Mouse (Mus musculus) monocyte, adult 5-6 weeks (primary cell): ENCODE measurements at regions not wholly inside any gene's neighbourhood (a gene's known extent, or its start where the extent isn't known, plus 50 kb on each side); places are given as distances from the start of the nearest gene placed in this dataset.
A peak's percentile ranks its signal among the peaks of the same experiment; 100 is the strongest.

Experiments
- ATAC-seq: fragments of 153-309, 156-312 bp; replicated peaks from 2 replicates; pipeline ENCODE4 v1.8.0; 2017; ENCODE audit warnings: mild to moderate bottlenecking; ENCODE audit not compliant: low TSS enrichment, insufficient number of reproducible peaks, severe bottlenecking, poor library complexity, low FRiP score

DNA sequence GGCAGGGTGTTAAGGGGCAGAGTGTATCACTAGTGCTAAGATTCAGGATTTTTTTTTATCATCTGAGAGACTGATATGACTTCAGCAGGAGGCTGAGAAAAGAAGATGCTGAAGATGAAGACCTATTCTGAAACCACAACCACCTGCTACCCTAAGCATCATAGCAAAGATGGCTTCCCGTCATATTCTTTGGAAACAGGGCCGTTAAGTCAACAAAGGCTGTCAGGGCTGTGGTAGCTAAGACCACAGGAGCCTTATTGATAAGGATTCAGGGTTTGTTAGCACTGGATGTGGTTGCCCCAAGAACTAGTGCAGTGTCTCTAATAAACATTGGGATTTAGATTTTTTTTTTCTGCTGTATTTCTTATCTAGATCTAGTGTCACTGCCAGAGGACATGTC is 56.7 kb upstream of the Rasgrp1 start:
- ATAC-seq: no peak

DNA sequence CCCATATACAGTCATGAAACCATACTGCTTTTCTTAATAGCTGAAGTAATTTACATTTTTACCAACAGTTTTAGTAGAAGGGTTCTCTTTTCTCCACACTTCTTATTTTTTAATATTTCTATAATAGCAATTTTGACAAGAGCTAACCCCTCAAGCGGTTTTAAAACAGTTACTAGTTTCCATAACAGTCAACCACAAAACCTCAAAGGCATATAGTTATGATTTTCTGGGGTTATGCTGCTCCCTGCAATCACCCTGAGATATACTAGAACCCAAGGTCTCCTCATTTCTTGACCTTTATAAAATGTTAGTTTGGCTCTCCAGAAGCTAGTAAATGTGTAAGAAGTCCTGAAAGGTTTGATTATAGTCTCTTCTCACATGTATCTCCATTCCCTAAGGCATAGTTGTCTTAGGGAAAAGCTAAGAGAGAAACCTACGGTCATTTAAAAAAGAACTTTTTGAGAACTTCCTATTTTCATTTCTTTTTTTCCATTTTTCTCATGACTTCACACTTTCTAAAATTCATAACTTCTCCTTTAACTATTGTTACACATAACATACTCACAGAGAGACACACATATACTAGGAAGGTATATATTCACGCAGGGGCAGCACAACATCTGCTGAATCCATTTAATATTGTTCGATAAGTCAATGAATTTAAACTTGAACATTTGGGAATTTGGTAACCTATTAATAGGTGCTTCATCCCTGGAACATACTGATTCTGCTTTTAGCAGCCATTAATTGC is 60.8 kb upstream of the Rasgrp1 start:
- 0 out of 2 replicates have a peak, but pooled peaks have one; percentile 36 for ATAC-seq

- peak; percentile 90 for ATAC-seq
These were observed 62.7 kb upstream of the Rasgrp1 start for GRCm38 (mm10) chr2:117405453-117405852.

GRCm38 (mm10) chr2:117408241-117408640 is 65.4 kb upstream of the Rasgrp1 start:
- no peak for ATAC-seq

DNA sequence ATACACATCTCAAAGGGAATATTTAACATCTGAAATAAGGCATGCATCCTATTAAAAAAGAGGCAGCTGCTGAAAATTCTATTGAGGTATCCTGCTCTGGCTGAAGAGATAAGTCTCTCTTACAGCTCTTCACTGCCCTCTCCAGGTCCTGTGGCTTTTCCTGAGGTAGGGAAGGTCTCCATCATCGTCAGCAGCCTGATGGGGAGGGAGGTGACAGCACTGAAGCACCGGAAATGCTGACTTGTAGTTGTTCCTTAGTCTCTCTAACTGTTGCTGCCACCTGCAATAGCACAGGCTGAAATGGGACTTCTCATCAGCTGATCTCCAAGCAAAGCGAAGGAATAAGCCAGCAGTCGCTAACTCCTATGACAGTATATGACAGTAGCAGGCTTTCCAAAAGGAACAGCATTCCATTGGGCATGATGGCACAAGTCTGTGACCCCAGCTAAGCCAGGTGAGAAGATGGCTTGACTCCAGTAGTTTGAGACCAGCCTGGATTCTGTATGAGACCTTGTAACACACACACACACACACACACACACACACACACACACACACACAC is 69.3 kb upstream of the Rasgrp1 start:
- no peak for ATAC-seq

- ATAC-seq: 0 out of 2 replicates have a peak, but pooled peaks have one; percentile 27
These were observed 74.6 kb upstream of the Rasgrp1 start for GRCm38 (mm10) chr2:117417229-117417970.

DNA sequence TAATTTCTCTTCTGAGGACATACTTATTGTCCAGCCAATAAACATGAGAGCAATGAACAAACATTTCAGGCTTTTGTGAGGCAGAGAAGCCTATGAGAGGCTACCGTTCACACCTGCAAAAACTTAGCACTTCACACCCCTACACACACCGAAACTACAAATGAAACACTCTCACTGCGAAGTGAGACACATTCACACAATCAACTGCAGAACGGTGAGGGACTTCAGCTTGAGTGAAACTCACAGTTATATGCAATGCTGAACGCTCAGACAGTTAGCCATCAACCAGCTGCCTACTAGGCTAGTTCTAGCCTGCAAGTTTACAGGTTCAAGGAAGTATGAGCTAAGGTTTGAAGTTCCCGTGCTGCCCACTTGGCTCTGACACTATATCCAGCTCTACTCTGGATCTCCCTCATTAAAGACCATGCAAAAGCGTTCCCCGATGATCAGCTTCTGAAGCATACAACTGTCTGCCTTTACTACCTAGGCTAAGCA is 75.4 kb upstream of the Rasgrp1 start:
- ATAC-seq: peak; percentile 31; the same call in 1 of the 2 replicates

DNA sequence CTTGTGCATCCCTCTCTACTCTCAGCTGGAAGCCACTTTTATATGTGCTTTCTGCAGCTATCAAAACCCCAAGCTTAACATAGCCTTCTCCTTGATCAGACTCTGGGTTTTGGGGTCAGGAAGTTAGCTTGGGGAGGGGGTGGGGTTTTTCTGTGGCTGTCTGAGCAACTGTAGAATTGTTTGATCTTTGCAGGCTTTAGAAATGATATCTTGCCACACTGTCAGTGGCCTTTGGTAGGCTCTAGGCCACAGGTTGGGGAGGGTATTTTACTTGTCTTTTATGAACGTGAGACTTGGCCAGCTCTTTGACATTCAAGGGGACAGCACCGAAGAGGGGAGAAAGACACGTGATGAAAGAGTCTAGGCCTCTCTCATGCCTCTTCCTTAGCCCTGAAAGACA is 75.9 kb upstream of the Rasgrp1 start:
- ATAC-seq: no peak

- no peak for ATAC-seq
These were observed 78.6 kb upstream of the Rasgrp1 start for GRCm38 (mm10) chr2:117421376-117421775.

DNA sequence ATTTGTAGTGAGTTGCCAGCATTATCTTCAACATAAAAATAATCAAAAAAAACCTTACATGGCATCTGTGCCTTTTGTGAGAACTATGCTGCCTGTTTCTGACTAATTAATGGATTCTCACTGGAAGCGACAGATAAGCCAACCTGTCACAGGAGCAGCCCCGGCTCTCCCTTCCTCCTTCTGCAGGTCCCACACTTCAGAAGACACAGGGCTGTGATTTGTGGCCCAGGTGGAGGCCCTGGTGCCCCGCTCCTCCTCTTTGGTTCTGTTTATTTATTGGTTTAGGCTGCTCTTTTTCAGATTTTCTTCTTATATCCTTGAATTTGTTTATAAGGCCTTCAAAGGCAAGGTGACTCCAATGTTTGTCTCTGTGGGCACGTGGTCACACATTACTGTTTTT is 80.0 kb upstream of the Rasgrp1 start:
- no peak for ATAC-seq

DNA sequence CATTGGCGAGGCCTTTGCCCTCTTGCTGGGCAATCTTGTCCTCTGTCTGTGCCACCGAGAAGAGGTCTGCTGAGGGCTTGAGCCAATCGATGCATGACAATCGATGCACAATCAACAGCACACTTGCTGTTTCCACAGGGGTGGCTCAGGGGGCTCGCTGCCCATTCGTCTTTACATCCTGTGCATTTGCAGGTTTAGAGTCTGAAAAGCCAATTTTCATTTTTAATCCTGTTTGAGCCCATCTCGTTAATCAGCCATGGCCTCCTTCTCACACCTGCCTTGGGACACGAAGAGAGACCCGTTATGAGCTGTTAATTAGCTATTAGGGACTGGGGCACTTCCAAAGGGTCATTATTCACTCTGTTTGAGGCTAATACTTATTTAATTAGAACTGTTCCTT is 86.4 kb upstream of the Rasgrp1 start:
- ATAC-seq: no peak

DNA sequence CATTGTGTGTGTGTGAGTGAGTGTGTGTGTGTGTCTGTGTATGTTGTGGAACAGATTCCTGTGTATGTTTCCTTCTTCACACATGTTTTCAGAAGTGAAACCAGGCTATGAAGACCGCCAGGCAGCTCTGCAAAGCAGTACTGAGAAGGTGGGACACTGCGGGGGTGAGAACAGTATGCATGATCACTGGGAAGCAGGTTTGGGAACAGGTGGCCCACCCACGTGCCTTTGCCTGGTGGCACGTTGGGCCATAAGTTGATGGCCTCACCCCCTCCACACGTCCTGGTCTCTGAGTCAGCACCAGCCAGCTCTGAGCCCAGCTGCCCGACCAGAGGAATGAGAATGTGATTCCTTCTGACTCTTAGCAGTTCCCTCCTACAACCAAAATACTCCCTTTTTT is 89.2 kb upstream of the Rasgrp1 start:
- no peak for ATAC-seq

DNA sequence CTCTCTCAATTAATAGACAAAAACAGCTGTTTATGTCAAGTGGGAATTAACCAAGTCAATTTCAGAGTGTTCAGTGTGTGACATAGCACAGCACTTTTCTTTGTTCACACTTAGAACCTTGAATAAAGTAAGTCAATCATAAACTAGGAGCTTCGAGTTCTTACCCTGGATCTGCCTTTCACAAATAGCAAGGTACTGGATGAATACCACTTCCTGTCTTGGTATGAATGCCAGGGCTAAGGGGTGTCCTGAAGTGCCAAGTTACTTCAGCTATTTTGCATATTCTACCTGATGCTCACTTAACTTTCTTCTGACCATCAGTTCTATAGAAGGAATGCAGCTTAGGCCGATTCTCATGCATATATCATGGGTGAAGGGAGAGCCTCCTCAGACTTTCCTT is 90.1 kb upstream of the Rasgrp1 start:
- ATAC-seq: no peak

- ATAC-seq: no peak
These were observed 90.7 kb upstream of the Rasgrp1 start for GRCm38 (mm10) chr2:117433482-117433881.

- no peak for ATAC-seq
These were observed 95.3 kb upstream of the Rasgrp1 start for GRCm38 (mm10) chr2:117438079-117438478.

DNA sequence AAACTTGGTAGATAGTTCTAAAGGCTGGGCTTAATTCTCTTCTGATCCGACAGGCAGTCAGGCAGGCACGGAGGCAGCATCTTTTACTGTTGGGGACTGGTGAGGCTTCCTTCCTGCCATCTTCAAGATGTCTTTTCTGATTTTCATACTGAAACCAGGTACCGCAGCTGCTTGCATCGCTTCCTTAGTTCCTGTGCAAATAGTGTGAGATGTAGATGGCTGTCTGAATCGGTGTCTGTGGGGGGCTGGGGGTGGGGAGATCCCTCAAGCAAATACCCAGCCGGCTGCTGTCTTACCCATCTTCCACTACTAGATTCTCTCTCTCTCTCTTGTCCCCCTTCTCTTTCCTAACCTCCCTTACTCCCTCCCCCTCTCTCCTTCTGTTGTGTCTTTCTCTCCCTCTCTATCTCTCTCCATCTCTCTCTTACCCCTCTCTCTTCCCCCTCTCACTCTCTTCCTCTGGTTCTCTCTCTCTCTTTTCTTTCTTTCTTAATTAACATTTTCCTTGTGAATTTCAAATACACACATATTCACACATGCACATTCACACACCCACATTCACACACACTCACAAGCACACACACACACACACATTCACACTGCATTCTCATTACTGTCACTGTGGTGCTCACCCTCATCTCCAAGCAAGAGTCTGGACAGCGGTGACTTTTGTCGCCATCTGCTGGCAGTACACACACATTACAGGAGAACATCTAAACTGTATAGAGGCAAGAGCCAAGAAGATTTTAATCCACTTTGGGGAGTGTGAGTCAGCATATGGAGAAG is 96.0 kb upstream of the Rasgrp1 start:
- peak; percentile 84 for ATAC-seq

DNA sequence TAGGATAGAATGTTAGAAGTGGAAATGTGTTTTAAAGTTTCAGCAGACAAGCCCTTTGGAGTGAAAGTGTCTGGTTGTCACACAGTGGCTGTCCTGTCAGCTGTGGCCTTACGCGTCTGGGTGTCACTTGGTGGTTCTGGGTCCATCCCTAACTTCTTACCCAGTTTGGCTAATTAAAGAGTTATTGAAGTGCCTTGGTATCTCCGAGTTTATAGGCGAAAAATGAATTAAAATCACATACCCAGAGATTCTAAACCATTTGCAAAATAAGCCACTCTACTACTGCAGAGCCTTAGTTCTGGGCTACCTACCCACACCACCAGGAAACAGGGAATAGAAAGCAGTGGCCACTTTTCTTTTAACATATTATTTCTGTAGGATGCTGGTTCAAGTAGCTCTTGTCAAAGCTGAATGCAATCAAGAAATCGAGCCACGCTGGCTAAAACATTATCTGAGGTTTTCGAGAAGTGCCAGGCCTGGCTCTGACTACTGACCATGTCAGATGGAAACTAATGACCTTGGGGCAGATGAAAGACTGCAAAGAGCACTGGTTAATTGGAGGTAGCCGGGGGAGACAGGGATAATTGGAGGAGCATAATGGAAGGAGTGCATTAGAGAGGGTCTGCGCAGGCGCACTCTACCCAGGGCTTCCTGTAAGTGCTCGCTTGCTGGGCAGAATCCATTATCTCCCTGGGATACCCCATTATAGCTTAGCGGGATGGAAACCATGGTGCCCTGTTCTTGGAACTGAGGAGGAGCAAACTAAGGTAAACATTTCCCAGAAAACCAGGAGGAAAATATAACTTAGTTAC is 96.8 kb upstream of the Rasgrp1 start:
- ATAC-seq: no peak

- no peak for ATAC-seq
These were observed 98.0 kb upstream of the Rasgrp1 start for GRCm38 (mm10) chr2:117440801-117441281.
